Mouse (Mus musculus): ENCODE measurements around the gene 4931428L18Rik. TPM values are rescaled to one million over a fixed set of nuclear protein-coding genes. Genes with fewer than 3 reads are reported as not detected.
A peak's percentile ranks its signal among the peaks of the same experiment; 100 is the strongest.

4931428L18Rik gene
- polyA plus RNA-seq, 1 experiment = 2.7 TPM

DNA sequence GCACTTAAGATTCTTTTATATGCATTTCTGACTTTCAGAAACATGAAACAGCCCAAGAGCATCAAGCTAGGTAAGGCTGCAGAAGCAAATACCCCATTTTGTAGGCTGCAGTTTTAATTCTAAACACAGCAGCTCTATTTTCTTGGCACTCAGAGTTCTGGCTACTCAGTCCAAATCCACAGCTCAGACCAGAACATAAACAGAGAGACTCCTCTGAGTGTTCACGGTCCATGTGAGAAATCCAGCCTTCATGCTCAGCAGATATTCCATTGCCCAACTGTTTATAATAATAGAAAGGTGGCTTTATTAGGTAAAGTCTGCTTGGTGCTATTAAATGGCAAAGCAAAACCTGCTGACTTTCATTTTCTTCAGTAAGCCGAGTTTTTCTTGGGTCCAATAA is 120.2 kb downstream of the 4931428L18Rik start:
- H3K4me1 ChIP-seq (ENCODE audit: control insufficient read depth, insufficient read depth, insufficient read length, low read length) = peaks cover 6% of the 10 kb centered on the region
- peak overlapping the region; percentile 31 for H3K27ac ChIP-seq (replicated peaks; ENCODE audit: low read depth, low read length)
- H3K4me3 ChIP-seq (ENCODE audit: insufficient read depth, low read depth, low read length) = no peak overlapping the region

DNA sequence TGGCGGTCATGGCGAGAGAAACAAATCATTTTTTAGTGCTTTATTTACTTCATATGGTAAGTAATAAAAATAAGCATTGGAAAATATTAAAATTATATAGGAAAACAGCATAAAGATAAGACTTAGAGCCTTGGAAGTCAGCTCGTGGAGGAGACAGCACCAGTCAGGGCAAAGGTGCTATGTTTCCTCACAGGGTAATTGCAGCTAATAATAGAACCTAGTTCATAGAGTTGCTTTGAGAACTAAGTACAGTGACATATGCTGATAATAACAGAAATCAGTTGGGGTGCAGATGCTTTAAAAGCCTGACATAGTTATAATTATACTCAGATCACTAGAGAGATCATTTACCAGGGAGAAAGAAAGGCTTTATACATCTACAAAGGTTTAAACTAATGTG is 125.3 kb downstream of the 4931428L18Rik start:
- peaks cover 2% of the 10 kb centered on the region; the same call in 1 of the 2 replicates for H3K4me1 ChIP-seq (ENCODE audit: control insufficient read depth, insufficient read depth, insufficient read length, low read length)
- no peak overlapping the region for H3K4me3 ChIP-seq (ENCODE audit: insufficient read depth, low read depth, low read length)
- peak overlapping the region; percentile 98 for H3K27ac ChIP-seq (replicated peaks; ENCODE audit: low read depth, low read length)

DNA sequence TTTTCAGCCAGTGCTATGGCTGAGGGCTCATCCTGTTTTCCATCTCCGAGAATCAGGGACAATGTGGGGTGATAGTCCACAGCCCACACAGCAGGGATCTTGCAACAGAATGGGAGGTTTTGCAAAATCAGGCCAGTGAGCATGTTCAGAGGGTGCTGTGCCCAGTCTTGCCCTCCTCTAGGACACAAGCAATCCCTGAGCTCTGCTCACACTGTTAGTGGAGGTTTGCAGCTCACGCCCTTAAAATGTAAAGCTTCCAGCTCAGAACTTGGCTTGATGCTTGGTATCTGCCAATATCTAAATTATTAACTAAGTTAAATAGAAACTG is 126.1 kb downstream of the 4931428L18Rik start:
- Histone ChIP-seq H3K4me3 (ENCODE audit: insufficient read depth, low read depth, low read length) (peak overlapping the region; percentile 15), H3K27ac (replicated peaks; ENCODE audit: low read depth, low read length) (peak overlapping the region; percentile 97), H3K4me1 (ENCODE audit: control insufficient read depth, insufficient read depth, insufficient read length, low read length) (0 out of 2 replicates have a peak, but pooled peaks cover 2% of the 10 kb centered on the region)

DNA sequence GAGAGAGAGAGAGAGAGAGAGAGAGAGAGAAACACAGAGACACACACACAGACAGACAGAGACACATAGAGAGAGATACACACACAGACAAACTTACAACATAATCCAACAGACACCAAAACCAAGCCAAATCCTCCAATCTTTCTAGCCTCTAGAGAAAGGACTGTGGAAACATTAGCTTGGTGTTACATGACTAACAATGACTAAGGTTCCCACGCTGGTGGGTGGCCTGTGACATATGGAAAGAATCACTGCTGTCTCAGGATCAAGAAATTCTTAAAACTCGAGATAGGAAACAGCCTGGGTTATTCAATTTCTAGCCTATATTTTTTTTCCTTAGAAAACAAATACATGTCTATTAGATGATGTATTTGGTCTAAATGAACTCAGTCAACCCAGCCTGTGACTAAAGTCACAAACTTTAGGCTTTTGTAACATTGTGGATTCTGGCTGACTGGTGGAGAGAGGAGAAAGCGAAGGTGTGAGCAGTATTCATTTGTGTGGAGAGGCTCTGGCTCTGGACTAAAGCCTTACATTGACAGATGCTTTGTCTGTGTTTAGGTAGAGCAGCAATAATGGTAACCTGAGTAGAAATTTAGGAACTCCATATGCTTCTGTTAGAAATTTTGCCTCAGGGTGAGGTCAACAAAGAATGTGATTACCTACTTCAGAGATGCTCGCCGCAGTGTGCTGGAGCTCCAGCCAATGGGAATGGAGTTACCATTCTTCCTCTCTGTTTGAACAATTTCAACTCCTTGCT is 126.6 kb downstream of the 4931428L18Rik start:
- 0 out of 2 replicates have a peak, but pooled peaks cover 2% of the 10 kb centered on the region for H3K4me1 ChIP-seq (ENCODE audit: control insufficient read depth, insufficient read depth, insufficient read length, low read length)
- H3K27ac ChIP-seq (replicated peaks; ENCODE audit: low read depth, low read length) = peak overlapping the region; percentile 97
- peak overlapping the region; percentile 15 for H3K4me3 ChIP-seq (ENCODE audit: insufficient read depth, low read depth, low read length)

DNA sequence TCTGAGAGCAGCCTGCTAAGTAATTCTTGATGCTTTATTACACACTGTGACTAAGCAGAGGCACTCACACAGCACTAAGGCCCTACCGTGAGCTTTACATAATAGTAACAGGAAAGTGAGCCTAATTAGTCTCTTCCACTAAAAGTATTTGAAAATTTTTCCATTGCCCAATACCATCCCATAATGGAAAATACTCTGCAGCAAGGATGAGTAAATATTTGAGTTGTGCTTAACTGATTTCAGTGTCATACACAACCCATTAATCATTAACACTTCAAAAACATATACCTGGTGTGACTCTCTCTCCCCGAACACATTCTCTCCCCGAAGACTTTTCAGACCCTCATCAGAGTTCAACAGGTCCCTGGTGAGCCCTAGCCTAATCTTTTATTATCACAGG is 127.7 kb downstream of the 4931428L18Rik start:
- Histone ChIP-seq H3K4me3 (ENCODE audit: insufficient read depth, low read depth, low read length) (0 out of 2 replicates have a peak overlapping the region, but pooled peaks have one; percentile 19), H3K27ac (replicated peaks; ENCODE audit: low read depth, low read length) (peak overlapping the region; percentile 97), H3K4me1 (ENCODE audit: control insufficient read depth, insufficient read depth, insufficient read length, low read length) (0 out of 2 replicates have a peak, but pooled peaks cover 2% of the 10 kb centered on the region)

DNA sequence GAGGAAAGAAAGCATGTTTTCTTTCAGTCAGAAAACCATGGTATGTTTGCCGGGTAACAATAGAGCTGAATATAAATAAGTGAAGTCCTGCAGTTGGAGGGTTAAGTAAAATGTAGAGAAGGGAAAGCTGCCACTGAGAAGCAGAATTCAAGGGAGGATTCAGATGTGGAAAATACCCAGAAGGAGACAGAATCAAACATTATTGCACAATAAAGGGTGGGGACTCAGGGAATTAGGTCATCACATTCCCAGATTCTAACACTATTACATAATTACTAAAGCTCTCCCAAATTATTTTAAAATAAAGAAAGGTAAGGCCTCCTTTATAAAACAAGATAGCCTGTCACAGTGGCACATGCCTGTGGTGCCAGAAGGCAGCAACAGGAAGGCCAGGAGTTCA is 128.5 kb downstream of the 4931428L18Rik start:
- no peak overlapping the region for H3K4me3 ChIP-seq (ENCODE audit: insufficient read depth, low read depth, low read length)
- H3K27ac ChIP-seq (replicated peaks; ENCODE audit: low read depth, low read length) = peak overlapping the region; percentile 97
- H3K4me1 ChIP-seq (ENCODE audit: control insufficient read depth, insufficient read depth, insufficient read length, low read length) = 0 out of 2 replicates have a peak, but pooled peaks cover 2% of the 10 kb centered on the region

DNA sequence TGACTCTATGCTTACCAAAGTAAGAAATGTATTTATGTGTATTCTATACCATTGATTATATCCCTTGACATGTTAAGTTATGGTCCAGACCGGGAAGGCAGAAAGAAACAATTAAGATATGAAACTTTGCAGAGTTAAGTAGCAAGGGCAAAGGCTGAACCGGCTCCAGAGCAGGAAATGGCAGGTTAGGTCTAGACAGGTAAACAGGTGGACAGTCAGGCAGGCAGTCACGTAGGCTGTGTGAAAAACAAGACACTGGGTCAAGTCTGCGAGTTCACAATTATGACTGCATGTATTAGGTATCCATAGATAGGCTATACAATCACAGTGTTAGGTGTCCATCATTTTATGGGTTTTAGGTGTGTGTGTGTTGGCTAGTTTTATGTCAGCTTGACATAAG is 133.8 kb downstream of the 4931428L18Rik start:
- Histone ChIP-seq H3K4me1 (ENCODE audit: control insufficient read depth, insufficient read depth, insufficient read length, low read length) (peaks cover 1% of the 10 kb centered on the region; the same call in 1 of the 2 replicates), H3K27ac (replicated peaks; ENCODE audit: low read depth, low read length) (no peak overlapping the region), H3K4me3 (ENCODE audit: insufficient read depth, low read depth, low read length) (no peak overlapping the region)

DNA sequence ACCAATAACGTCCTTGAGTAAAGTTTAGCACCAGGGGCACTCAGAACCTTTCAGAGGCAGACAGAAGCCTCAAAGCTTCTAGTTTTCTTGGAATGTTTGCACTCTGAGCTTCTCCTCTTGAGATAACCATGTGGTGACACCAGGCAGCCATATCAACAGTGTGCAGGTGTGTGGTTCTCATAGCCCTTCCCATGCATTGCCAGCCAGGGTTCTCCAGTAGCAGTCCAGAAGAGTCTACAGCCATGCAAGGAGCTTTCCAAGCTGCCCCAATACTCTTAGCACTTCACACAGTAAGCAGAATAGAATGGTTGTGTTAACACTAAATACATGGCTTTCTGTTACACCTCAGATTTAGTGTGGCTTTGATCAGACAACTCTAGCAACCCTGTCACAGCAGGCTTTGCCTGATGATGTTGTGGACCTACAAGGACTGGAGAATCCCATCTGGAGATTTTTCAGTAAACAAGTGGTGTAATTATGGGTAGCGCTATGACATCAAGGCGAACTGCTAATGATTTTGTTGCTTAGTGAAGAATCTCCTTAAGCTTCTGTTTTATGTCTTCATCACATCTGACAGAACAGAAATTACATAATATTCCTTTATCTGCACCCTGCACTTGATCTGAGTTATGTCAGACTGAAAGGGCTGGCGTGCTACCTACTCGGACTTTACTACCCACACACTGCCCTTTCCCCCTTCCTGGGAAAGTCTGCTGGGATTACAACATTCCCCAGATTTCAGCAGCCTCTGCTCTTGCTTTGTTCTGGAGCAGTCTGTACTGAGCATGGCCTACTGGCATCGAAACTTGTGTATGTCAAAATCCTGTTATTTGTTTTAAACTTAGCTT is 149.7 kb downstream of the 4931428L18Rik start:
- H3K27ac ChIP-seq (replicated peaks; ENCODE audit: low read depth, low read length) = peak overlapping the region; percentile 90
- H3K4me3 ChIP-seq (ENCODE audit: insufficient read depth, low read depth, low read length) = no peak overlapping the region
- peaks cover 3% of the 10 kb centered on the region; the same call in 1 of the 2 replicates for H3K4me1 ChIP-seq (ENCODE audit: control insufficient read depth, insufficient read depth, insufficient read length, low read length)

DNA sequence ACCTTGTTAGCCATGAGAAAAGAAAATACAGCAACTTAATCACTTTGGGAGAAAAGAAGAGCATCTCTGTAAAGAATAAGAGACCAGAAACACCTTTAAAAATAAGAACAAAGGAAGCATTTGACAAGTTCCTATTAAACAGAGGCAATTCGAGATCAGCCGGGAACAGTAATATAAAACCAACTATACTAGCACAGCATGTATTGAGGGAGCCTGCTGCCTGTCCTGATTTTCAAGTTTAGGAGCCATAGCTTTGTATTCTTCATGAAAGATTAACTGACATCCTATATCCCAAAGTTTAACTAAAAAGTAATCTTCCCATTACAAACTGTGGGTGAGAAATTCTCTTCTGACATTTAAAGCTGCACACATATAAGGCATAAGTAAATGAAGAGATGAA is 151.3 kb downstream of the 4931428L18Rik start:
- peaks cover 3% of the 10 kb centered on the region; the same call in 1 of the 2 replicates for H3K4me1 ChIP-seq (ENCODE audit: control insufficient read depth, insufficient read depth, insufficient read length, low read length)
- H3K27ac ChIP-seq (replicated peaks; ENCODE audit: low read depth, low read length) = no peak overlapping the region
- no peak overlapping the region for H3K4me3 ChIP-seq (ENCODE audit: insufficient read depth, low read depth, low read length)

DNA sequence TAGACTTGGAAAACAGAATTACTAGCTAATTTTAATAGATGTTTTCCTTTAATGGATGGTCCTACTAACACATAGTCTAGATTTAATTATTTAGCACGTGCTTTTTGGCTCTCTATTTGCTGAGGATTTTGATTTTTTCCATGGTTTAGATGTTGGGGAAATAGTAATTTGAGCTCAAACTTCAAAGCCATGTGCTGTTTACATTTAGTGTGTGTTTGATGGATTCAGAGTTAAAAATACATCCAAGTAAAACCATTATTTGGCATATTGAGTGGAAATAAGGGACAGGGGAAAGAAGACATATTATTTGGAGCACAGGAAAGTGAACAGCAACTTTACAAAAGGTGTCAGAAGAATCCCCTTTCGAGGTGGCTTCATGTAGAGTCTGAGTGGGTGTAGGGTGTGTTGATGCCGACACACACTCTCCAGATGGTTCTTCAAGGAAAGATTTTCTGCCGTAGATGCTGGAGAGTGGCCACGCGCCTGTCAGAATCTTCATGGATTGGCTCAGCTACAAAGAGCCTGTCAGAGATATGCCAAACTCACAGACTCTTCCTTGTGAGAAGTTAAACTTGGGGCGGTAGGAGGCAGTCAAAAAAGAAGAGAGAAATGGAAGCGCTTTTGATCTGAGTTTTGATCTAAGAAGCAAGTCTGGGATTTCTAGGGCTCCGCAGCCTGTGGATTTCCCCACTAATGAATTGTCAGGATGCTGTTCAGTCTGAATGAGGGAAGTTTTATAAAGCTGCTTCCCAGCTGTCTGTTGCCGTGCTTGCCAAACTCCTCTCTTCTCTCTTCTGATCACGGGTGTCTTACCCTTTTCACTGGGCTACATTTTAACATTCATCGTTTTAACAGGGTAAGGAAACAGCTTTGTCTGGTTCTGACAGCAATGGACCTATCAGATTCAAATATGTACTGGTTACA is 157.4 kb downstream of the 4931428L18Rik start:
- Histone ChIP-seq H3K4me3 (ENCODE audit: insufficient read depth, low read depth, low read length) (no peak overlapping the region), H3K4me1 (ENCODE audit: control insufficient read depth, insufficient read depth, insufficient read length, low read length) (no peaks in the 10 kb centered on the region), H3K27ac (replicated peaks; ENCODE audit: low read depth, low read length) (no peak overlapping the region)

DNA sequence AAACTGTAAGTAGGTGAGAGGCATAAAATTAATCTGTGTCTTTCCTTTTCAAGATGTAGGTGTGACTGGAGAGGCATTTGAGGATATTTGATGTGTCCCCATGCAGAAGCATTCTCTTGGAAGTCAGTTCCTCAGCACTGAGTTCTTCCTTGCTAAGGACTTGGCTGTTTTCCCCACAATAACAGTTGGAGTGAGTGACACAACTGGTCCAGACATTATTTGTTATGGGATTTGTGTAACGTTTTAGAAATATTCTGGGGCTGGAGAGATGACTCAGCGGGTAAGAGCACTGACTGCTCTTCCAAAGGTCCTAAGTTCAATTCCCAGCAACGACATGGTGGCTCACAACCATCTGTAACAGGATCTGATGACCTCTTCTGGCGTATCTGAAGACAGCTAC is 162.7 kb downstream of the 4931428L18Rik start:
- peak overlapping the region; percentile 81 for H3K27ac ChIP-seq (replicated peaks; ENCODE audit: low read depth, low read length)
- 0 out of 2 replicates have a peak, but pooled peaks cover 2% of the 10 kb centered on the region for H3K4me1 ChIP-seq (ENCODE audit: control insufficient read depth, insufficient read depth, insufficient read length, low read length)
- H3K4me3 ChIP-seq (ENCODE audit: insufficient read depth, low read depth, low read length) = no peak overlapping the region

DNA sequence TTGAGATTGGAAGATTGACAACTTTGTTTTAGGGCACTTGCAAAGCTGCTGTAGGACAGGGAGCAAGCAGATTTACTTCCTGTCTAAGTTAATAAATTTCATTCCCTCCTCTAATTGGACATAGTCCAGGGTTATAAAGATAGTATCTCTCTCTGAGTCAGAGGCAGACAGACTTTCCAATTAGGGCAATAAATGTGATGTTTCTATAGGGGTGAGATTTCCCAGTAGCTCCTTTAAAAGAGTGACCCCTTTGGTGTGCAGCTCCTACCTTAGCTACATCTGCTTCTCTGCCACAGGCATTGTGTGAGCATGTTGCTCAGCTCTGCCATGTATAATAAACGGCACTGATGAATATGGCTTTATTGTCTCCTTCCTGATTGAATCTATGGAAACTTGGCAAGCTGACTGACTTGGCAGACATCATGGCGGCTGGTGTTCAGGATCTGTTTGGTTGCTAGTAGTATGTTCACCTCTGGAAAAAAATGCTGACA is 163.6 kb downstream of the 4931428L18Rik start:
- H3K27ac ChIP-seq (replicated peaks; ENCODE audit: low read depth, low read length) = peak overlapping the region; percentile 94

DNA sequence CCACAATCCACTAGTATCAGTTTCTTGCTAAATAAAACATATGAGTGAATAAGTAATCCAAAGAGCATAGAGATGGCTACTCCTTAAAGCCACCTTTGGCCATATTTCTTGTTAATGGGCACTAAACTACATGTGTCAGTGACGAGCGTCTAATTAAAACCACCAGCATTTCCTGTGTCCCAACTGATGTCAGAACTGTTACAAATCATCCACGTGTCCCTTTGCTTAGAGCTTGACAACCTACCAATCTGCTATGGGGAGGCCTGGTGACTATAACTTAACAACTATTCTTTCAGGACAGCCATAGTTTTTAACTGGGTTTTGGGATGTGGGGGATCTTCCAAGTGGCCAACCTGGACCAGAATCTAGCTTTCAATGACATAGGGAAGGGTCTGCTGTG is 164.3 kb downstream of the 4931428L18Rik start:
- peak overlapping the region; percentile 73 for H3K27ac ChIP-seq (replicated peaks; ENCODE audit: low read depth, low read length)
- H3K4me3 ChIP-seq (ENCODE audit: insufficient read depth, low read depth, low read length) = no peak overlapping the region

More for the DNA sequence above, 163.6 kb downstream of the 4931428L18Rik start:
- 0 out of 2 replicates have a peak, but pooled peaks cover 2% of the 10 kb centered on the region for H3K4me1 ChIP-seq (ENCODE audit: control insufficient read depth, insufficient read depth, insufficient read length, low read length)
- H3K4me3 ChIP-seq (ENCODE audit: insufficient read depth, low read depth, low read length) = no peak overlapping the region

DNA sequence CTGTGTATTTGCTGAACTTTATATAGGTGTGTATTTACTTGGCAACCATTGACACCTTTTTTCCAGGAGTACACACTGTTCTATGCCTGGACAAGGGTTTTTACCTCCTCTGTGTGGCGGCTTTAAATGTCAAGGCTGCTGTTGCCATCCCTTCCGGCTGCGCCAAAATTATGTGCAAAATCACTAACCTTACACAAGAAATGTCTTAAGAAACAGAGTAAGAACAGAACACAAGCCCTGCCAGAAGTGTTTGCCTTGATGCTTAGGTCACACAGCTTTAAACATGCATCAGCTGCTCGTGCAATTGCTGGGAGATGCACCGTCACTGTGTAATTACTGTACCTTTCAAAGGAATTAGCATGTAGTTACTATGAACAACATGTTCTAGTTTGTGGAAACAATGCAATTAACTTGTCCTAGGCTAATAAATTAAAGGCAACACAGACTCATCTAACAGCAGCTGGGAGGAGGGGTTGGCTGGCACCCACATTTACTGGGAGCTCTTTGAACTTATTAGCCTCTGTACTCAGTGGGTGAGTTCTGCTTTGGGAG is 171.0 kb downstream of the 4931428L18Rik start:
- Histone ChIP-seq H3K4me3 (ENCODE audit: insufficient read depth, low read depth, low read length) (no peak overlapping the region), H3K4me1 (ENCODE audit: control insufficient read depth, insufficient read depth, insufficient read length, low read length) (no peaks in the 10 kb centered on the region; the same call in 1 of the 2 replicates), H3K27ac (replicated peaks; ENCODE audit: low read depth, low read length) (peak overlapping the region; percentile 99)

More for the DNA sequence above, 164.3 kb downstream of the 4931428L18Rik start:
- 0 out of 2 replicates have a peak, but pooled peaks cover 2% of the 10 kb centered on the region for H3K4me1 ChIP-seq (ENCODE audit: control insufficient read depth, insufficient read depth, insufficient read length, low read length)
